Mouse (Mus musculus) urinary bladder, adult 2 months (tissue): ENCODE results near the gene Smchd1. TPM values are rescaled to one million over a fixed set of nuclear protein-coding genes. Genes with fewer than 3 reads are reported as not detected.
A peak's percentile ranks its signal among the peaks of the same experiment; 100 is the strongest.

Source experiments
- DNase-seq: peaks from one replicate; pipeline ENCODE4 v3.0.0; 2022; ENCODE audit warnings: low spot score
- polyA plus RNA-seq: library from polyadenylated mRNA; depleted of rRNA; stranded (reverse); fragments of >200 nt; gene quantifications from 2 replicates; pipeline ENCODE4 v1.2.3, GENCODE M21; 2012; rRNA removed

The Smchd1 gene
- polyA plus RNA-seq, 1 experiment, result 26.4 TPM

DNA sequence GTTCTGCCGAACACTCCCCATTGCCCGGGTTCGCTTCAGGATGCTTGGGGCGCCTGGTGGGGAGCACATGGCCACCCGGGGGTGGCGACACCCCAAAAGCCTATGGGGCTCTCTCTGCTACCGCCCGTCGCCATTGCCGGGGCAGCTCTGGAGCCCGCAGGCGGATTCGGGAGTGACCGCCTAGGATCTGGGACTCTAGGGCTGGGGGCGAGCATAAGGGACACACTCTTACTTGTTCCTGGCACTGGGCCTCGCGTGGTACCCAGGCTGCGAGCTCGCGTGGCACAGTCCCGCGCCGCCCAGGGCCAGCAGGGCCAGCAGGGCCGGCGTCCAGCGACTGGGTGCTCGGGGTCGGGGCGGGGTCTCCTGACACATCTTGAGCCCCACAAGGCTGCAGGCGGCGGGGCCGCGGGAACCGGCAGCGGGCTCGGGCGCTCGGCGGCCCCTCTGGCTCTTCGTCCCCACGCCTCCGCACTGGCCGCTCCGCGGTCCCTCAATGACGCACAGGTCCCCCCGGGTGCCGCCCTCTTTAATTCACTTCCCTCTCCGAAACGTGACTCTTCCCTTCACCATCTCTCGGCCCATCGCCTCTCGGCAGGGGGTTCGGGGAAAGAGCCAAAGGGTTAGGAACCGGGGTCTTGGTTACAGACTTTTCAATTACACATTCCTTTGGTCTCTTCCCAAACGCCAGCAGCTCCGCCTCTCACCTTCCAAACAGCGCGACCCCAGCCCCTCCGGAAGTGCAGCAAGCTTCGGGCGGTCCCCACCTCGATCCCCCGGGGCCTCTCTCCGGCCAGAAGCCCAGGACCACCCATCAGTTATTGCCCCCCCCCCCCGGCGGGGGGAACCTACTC lies 164.4 kb downstream of the Smchd1 start:
- peak; percentile 34 for DNase-seq

DNA sequence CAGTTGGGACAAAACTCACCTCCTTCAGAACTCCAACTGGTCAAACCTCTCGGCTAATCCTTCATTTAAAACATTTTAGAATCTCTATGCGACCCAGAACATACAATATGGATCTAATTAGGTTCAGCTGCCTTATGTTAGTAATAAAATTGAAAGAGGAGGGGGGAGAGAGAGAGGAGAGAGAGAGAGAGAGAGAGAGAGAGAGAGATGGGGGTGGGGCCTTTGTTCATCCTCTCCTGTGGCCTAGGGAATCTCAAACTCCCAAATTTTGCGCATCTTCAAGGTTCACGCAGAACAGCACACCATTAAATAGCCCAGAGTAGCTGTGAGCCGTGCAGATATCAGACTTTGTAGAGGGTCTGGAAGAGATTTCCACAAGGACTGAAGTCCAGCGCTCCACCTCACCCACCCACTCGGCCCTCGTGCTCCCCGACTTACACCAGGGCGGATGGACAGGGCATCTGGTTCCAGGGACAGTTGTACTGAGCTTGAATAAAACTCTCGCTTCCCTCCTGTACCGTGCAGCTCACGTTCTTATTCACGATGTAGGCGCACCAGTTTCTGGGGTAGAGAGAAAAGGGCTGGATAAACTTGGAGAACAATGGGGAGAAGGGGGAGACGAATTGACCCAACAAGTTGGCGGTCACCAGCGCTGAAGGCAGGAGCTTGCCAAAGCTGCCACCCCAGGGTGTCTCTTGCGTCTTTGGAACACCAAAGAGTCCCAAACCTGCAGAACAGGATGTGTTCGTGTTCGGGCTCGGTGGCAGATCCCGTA lies 165.2 kb downstream of the Smchd1 start:
- no peak for DNase-seq

DNA sequence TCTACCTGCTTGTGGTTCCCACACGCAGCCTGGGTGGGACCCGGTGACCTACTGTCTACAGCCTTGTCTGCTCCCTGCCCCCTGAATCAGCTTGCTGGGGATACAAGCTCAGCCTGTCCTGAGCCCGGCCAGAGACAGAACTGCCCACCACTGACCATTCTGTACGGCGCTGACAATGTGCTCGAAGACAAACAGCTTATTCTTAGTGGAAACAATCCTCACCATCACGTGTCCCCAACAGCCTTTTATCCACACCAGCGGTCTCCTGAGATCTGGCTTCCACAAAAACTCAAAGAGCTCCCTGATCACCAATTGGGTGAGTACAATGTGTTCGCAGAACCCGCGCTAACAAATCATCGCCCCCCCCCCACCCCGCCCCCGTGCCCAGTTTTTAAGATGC lies 166.0 kb downstream of the Smchd1 start:
- no peak for DNase-seq

DNA sequence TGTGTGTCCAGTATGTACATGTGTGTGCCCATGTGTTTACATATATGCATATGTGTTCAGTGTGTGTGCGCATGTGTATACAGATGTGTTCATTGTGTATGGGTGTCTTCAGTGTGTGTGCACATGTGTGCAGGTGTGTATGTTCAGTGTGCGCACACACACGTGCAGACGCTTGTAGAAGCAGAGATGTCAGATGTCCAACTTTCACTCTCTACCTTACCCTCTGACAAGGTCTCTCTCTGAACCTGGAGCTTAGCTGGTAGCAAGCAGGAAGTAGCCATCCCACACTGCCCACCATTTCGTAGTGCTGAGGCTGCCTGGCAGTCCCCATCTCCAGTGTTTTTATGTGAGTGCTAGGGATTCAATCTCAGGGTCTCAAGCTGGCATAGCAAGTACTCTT lies 166.8 kb downstream of the Smchd1 start:
- DNase-seq, result no peak

DNA sequence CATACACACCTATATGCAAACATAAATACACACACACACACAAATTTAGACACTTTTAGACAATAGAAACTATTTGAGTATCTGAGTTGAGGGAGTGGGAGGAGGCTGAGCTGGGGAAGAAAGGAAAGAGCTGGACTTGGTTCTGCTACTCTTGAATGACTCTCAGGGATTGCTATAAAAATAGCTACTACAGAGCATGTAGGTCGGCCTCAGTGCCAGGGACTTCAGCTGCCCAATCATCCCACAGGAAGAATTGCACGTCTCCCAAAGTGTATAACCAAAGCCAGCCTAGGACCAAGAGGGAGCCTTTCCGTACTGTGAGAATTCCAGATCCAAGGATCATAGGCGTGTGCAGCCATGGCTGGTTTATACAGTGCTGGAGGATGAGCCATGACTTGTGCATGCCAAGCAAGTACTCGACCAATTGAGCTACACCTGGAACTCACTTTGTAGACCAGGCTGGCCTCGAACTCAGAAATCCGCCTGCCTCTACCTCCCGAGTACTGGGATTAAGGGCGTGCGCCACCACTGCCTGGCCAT lies 167.8 kb downstream of the Smchd1 start:
- no peak for DNase-seq

DNA sequence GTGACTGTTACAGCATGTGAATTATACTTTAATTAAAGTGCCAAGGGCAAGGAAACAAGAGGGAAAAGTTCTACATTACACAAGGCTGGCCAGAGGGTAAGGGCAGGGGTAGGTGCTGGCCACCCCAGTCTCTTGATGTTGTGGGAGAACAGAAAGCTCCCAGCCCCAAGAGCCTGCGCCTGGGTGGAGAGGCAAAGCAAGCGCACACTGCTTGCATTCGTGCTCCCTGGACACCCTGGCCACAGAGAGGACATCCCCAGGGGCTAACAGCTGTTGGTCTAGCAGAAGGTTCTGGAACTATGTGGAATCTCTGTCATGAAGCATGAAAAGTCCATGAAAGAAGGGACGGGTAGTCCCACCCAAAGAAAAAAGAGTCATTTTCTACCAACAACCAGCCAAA lies 168.4 kb downstream of the Smchd1 start:
- DNase-seq, result no peak

DNA sequence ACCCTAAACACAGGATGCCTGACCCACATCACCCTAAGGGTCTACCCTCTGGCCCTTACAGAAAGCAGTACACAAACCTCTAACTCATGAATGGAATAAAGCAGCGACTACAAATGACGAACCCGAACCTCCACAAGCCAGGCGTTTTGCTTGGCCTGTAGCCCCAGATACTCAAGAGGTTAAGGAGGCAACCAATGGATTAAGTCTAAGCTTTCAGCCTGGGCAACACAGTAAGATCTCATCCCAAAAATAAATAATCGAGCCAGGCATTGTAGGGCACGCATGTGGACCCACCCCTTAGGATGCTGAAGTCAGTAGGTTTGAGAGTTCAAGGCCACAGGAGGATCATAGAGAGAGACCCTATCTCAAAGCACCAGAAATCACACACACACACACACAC lies 169.1 kb downstream of the Smchd1 start:
- DNase-seq, result no peak

DNA sequence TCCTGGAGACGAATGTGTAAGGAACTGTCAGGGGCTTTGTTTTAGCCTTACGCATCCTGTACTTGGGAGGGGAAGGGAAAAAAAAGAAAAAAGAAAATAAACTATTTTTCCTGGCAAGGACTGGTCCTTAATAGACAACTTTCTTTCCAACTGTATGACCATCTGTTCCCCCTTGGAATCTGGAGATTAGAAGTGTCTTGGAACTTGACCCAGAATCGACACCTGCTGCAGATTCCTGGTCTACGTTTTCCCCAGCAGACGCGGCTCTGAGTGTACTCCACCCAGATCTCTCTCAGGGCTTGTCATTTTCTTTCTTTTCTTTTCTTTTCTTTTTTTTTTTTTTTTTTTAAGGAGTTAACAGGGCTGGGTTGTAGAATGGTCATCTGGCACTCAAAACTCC lies 171.7 kb downstream of the Smchd1 start:
- DNase-seq, result no peak

DNA sequence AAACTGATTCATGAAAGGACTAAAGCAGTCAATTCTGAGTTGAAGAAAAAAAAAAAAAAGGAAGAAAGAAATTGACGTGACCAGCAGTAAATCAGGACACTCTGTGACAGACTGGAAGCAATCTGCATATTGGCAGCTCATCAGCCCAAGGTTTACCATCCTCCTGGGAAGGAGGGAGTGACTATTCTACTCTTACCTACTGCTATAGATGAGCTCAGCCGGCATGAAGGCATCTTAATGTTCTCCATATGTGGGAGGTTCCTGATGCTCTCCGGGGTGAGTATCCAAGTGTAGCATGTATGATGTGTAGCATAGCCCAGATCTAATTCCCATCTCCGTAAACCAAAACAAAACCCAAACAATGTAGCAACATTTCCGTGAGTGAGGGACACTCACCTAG lies 173.7 kb downstream of the Smchd1 start:
- DNase-seq, result no peak

DNA sequence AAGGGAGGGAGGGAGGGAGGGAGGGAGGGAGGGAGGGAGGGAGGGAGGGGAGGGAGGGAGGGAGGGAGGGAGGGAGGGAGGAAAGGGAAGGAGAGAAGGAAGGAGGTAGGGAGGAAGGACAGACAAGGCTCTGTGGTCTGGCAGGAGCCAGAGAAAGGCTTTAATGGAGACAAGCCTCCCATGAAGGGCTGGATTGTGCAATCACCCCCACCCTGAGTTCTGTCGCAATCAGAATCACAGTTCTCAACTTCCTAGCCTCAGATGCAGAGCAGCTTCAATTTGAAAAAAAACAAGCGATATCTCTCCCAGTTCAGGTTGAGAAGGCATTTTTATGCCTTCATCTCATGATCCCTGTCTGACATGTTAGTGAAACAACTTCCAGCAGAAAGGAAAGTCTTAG lies 174.8 kb downstream of the Smchd1 start:
- no peak for DNase-seq

DNA sequence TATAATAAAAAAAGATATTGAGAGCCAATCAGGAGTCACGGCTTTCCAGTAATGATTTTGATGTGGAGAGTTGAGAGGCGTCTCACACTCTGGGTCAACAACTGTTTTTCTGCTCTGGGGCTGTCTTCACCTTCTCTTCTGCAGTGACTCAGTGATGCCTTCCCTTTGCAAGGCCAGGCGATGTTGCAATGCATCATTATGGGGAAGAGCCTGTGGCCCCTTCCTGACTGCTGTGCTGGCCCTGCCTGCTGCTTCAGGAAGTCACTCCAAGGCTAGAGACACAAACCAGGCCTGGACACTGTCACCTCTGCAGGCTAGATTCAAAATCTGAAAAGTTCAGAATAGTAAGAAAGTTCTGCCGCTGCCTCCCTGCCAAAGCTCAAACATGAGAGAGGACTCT lies 175.3 kb downstream of the Smchd1 start:
- no peak for DNase-seq

DNA sequence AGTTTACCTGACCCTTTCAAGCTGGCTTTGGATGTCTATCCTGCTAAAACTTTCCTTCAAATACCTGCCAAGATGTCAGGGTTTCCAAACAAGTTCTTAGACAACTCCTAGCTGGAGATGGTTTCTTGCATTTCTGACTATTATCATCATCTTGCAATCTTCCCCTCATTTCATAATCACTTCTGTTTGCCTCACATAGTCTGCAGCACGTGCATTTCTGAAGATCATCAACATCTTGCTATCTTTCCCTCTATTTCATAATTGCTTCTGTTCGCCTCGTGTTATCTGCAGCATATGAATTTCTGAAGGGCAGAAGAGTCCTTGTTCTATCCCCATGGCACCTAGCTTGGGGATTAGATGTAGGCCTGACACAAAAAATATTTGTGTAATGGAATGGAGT lies 180.6 kb downstream of the Smchd1 start:
- no peak for DNase-seq

Other genes starting within 250 kb of the Smchd1 start
- 7.0 and 13.9 TPM in 2 replicates for gene Emilin2, start 163.4 kb downstream of the Smchd1 start, polyA plus RNA-seq
- gene Gm4707, start 15.4 kb downstream of the Smchd1 start, polyA plus RNA-seq, result 0.47 and 1.2 TPM in 2 replicates
- 0.96 and 1.1 TPM in 2 replicates for gene Ndc80, start 51.5 kb upstream of the Smchd1 start, polyA plus RNA-seq
- 0.35 and 0.76 TPM in 2 replicates for gene Spdya, start 76.7 kb upstream of the Smchd1 start, polyA plus RNA-seq
- gene Wdr43, start 140.6 kb upstream of the Smchd1 start, polyA plus RNA-seq, result 23.5 and 29.3 TPM in 2 replicates
- 0.33 and 0.34 TPM in 2 replicates for gene Togaram2, start 197.9 kb upstream of the Smchd1 start, polyA plus RNA-seq